Mouse (Mus musculus) G1E (cell line): ENCODE measurements at regions not wholly inside any gene's neighbourhood (a gene's known extent, or its start where the extent isn't known, plus 50 kb on each side); places are given as distances from the start of the nearest gene placed in this dataset.

Experiments
- CTCF ChIP-seq: IDR thresholded peaks from 2 replicates; pipeline ENCODE4 v1.5.1; 2012; ENCODE audit warnings: low read depth, low read length, inconsistent platforms, mixed read lengths
- GATA1 ChIP-seq: IDR thresholded peaks from 2 replicates; pipeline ENCODE4 v1.6.1; 2012; ENCODE audit warnings: borderline replicate concordance, low read length, inconsistent platforms, mixed read lengths
- GATA2 ChIP-seq: IDR thresholded peaks from 2 replicates; pipeline ENCODE4 v1.6.1; 2012; ENCODE audit warnings: low read depth, low read length, inconsistent platforms, borderline replicate concordance
- TAL1 ChIP-seq: conservative IDR thresholded peaks from 2 replicates; pipeline ENCODE4 v1.6.1; 2012; ENCODE audit warnings: low read depth, low read length, inconsistent platforms, mixed read lengths

GRCm38 (mm10) chr5:85915000-85915399 lies 150.4 kb downstream of the Cenpc1 start:
- TF ChIP-seq CTCF (no peak), GATA1 (no peak), TAL1 (no peak), GATA2 (no peak)
